Mouse (Mus musculus) gastrocnemius, postnatal 4 days (tissue): ENCODE results near the gene Ubr3. TPM values are rescaled to one million over a fixed set of nuclear protein-coding genes. Genes with fewer than 3 reads are reported as not detected.
"Not testable (repeated sequence)": the region's sequence is repeated elsewhere in the genome, so short reads cannot be mapped to it uniquely, and the experiment has no call there.

ENCODE experiments used
- DNase-seq, 2 experiments: peaks; one replicate each; pipeline ENCODE4 v3.0.0; 2021 to 2022; ENCODE audit warnings: low spot score in 2 of 2, mixed read lengths in 2 of 2
- total RNA-seq, 2 experiments: library from RNA; stranded (reverse); gene quantifications; 2 replicates each; pipeline ENCODE4 v1.2.3; 2021

Ubr3 gene
- total RNA-seq, 2 experiments from 2014 or later = 95.3 to 106 TPM

DNA sequence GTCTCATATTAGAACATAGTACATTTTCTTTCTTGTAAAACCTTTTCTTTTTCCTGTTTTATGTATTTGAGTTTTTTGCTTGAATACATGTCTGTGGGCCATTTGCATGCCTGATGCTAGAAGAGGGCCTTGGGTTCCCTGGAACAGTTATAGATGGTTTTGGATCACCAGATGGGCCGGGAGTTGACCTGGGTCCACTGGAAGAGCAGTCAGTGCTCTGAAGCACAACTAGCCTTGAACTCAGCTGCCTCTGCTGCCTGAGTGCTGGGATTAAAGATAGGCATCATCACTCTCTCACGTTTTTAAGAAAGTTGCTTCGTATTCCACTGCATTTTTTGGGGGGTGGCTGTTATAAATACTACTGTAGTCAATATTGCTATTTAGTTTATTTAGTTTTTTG is 6.5 kb downstream of the Ubr3 start:
- no peak for DNase-seq

DNA sequence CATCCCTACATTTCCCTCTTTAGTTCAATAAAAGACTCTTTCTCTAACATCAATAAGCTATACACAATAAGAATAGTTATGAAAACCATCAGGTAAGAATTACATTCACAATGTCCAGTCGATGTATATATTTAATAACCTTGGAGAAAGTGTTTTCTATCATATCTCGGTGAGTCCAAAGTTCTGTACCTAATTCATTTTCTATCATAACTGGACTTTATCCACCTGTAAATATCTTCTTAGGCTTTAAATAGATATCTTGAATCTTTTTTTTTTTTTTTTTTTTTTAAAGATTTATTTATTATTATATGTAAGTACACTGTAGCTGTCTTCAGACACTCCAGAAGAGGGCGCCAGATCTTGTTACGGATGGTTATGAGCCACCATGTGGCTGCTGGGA is 10.3 kb downstream of the Ubr3 start:
- not testable (repeated sequence) for DNase-seq

DNA sequence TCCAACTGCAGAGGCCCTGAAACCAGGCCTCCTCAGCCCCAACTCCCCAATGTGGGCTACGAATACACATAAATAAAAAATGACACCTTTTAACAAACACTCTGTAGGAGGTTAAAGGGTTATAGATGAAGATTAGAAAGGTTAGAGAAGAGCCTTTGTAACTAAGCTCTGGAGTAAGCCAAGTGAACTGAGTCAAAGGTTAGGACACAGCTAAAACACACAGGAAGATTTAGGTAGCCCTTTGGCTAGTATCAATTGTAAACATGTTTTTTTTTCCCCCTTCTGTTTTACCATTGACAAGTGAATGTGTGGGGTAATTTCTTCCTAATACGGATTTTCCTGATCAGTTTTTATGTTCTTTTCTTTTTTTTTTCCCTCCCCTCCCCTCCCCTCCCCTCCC is 15.8 kb downstream of the Ubr3 start:
- DNase-seq = no peak

- DNase-seq = no peak
Measured at GRCm38 (mm10) chr2:69917301-69917700, 20.3 kb downstream of the Ubr3 start.

GRCm38 (mm10) chr2:69924943-69925342 is 27.9 kb downstream of the Ubr3 start:
- no peak for DNase-seq

GRCm38 (mm10) chr2:69936331-69936730 is 39.3 kb downstream of the Ubr3 start:
- DNase-seq = no peak

DNA sequence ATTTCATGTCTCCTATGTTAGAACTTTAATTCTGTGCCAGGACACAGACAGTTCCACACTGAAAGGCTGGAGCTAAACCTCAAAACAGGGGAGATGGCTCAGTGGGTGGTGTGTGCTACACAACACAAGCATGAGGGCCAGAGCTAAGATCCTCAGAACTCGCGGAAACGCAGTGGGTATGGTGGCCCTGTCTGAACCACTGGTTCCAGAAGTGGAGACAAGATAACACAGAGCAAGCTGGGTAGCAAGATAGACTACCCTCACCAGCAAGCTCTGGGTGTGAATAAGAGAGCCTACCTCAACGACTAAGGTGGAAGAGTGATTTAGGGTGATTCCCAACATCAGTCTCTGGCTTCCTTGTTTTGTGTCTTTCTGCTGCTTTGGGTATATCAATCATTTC is 42.2 kb downstream of the Ubr3 start:
- DNase-seq = no peak

DNA sequence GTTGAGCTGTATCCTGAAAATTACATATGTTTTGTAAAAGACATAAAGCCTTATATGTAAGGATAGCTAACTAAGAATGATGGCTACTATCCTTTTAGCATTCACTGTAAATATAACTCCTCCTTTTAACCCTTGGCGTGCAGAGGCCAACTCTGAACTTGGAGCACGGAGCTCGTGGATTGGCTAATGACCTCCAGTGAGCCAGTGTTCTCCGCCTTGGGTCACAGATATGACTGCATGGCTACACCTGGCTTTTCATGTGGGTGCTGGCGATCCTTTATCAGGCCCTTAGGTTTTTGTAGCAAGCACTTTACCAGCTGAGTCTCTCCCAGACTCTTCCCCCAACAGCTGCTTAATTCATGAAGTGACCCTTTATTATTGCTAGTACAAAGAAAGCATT is 42.6 kb downstream of the Ubr3 start:
- no peak for DNase-seq

DNA sequence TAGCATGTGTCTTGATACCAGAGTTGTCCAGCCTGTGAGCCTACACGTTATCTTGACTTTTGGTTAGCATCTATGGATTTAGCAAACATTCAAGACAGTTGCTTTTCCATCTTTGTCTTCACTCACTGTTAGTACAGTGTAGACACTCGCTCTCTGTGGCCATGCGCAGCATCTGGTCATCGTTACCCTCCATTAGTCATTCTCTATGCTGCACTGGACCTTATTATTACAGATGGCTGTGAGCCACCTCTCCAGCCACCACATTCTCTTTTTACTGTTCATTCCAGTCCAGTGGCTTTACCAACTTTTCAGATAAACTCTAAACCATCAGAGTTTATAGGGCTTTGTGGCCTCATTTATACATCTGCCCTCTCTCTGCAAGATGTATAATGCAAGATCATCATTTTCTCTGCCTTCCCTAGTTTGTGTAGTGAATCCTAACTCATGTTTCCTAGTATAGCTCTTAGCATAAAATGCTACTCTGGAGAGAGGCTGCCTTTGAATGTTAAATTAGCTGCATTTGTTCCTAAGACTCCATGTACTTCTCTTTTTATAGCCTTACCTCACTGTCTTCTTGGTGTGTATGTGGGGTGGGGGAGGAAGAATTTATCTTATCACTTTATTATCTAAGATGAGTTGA is 44.5 kb downstream of the Ubr3 start:
- DNase-seq = no peak

- DNase-seq = no peak
Measured at GRCm38 (mm10) chr2:69952849-69953248, 55.8 kb downstream of the Ubr3 start.

DNA sequence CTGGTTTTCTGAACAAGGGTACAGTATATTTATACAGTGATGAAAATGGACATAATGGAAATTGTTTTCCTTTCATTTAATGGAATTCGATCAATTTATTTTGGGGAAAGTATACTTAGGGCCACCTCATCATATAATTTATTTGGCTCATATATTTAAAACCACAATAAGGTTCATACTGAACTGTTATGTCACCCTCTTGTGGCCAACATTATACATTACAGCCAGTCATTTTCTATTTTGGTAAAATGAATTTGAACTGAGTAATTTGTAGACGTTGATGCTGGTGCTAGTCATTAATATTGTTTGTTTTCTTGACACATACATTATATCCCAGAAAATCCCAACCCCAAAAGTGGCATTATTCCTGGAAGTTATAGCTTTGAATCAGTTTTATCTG is 58.6 kb downstream of the Ubr3 start:
- no peak for DNase-seq

- DNase-seq = no peak
Measured at GRCm38 (mm10) chr2:69957622-69958021, 60.6 kb downstream of the Ubr3 start.

DNA sequence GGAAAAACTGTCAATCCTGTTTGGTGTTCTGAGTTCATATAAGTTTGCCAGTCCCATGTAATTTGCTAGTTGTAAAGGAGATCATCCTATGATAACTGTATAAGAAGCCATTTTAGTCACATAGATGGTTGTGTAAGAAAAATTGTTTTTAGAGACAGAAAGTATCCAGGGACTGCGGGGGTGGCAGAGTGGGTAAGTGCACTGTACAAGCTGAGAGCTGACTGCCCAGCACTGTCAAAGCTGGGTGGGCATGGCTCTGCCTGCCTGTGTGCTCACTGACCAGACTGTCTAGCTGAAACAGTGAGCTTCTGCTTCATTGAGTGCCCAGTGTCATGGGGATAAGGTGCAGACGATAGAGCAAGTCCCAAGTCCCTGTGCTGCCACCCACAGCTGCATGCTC is 77.8 kb downstream of the Ubr3 start:
- DNase-seq = no peak

DNA sequence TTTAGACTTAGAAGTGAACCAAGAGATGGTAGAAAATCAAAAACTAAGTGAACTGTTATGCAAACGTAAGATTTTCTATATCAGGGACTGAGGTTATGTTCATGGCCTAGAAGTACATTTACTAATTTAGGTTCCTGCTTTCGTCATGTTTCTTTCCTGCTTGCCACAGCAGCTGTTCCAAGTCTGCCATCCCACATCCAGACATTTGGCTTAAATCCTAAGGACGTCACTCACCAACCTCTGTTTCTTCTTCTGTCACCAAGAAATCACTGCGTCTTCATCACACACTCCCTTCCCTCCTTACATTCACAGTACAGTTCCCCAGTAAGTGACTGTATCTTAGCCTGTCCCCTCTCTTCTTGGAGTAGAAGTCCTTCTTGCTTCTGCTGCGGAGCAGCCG is 92.2 kb downstream of the Ubr3 start:
- no peak for DNase-seq

DNA sequence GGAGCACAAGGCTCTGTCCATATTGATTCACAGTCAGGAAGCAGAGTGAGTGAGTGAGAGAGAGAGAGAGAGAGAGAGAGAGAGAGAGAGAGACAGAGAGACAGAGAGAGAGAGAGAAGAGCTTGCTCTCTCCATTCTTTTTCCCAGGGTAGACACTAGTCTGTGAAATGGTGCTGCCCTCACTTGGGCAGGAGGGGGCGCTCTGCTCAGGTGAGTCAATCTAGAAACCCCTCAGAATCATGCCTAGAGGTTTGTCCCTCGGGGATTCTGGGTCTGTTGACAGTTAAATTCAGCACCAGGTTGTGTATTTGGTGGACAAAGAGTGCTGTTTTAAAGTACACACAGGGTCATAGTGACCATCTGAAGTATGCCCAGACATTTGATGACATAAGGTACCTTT is 93.6 kb downstream of the Ubr3 start:
- DNase-seq = no peak

DNA sequence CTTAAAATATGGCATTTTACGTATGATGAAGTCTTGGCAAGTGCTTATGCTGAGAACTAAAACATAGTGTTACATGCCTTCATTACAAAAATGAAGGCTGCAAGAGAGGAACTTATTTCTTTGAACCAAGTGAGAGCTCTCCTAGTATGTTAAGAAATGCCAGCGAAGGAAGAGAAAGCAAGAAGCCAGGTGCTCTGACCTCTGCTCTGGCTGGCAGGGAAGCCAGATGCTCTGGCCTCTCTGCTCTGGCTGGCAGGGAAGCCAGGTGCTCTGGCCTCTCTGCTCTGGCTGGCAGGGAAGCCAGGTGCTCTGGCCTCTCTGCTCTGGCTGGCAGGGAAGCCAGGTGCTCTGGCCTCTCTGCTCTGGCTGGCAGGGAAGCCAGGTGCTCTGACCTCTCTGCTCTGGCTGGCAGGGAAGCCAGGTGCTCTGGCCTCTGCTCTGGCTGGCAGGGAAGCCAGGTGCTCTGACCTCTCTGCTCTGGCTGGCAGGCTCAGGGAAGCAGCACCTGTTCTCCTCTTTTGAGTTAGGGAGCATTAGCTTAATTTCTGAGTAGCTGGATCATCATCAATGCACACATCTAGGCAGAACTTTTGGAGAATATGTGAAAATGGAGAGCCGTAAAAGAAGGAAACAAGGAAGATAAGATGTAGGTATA is 97.2 kb downstream of the Ubr3 start:
- not testable (repeated sequence) for DNase-seq

- DNase-seq = no peak
Measured at GRCm38 (mm10) chr2:69994779-69995178, 97.7 kb downstream of the Ubr3 start.

DNA sequence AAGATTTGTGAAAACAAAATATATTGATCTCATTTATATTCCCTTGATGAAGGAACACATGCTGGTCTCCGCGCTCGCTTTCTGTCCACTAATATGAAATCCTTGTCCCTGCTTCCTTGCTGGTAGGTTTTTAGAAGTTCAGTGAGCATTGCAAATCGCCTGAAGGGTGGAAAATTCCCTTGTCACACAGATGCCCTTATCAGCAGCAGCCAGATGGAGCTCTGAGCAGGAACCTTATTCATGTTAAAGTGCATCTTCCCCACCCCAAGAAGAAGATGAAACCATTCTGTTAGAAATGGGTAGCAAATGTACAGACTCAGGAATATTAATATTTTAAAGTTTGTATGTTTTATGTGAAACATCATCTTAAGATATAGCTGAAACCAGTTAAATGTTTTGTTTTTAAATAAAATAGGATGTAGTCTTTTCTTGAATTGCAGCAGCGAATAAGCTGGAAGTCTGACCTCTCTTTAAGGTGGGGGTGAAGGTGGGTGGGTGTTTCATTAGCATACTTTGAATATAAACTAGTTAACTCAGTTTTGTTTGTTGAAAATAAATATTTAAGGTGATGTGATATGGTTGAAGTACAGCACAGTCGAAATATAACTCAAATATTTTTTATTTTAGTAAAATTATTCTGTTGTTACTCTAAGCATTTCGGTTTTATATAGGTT is 102.2 kb downstream of the Ubr3 start:
- DNase-seq = no peak

- no peak for DNase-seq
Measured at GRCm38 (mm10) chr2:70000316-70000715, 103.3 kb downstream of the Ubr3 start.

- DNase-seq = no peak
Measured at GRCm38 (mm10) chr2:70006492-70006891, 109.4 kb downstream of the Ubr3 start.

GRCm38 (mm10) chr2:70012941-70013340 is 115.9 kb downstream of the Ubr3 start:
- no peak for DNase-seq

DNA sequence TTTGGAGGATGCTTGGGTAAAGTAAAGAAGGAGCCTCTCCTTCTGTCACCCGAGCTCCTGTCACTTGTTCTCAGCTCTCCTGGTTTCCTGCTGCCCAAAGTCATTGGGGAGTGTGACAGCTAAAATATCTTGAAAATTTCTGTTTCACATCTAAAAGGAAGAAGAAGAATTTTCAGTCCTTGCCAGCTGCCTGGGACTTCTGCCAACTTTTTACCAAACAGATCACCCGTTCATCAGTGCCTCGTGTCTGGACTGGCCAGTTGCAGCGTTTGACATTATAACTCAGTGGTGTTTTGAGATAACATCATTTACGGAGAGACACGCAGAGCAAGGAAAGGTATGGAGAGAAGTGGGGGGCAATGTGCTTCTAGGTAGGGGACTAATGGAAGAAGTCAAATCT is 121.2 kb downstream of the Ubr3 start:
- no peak for DNase-seq

GRCm38 (mm10) chr2:70024454-70024853 is 127.4 kb downstream of the Ubr3 start:
- DNase-seq = no peak
